Mouse (Mus musculus): ENCODE data around the gene Rex1bd.
"Not testable (repeated sequence)": the region's sequence is repeated elsewhere in the genome, so short reads cannot be mapped to it uniquely, and the experiment has no call there.

Gene Rex1bd

GRCm38 (mm10) chr8:70529741-70530161 lies 23.2 kb upstream of the Rex1bd start:
- in situ Hi-C loops (cut with MboI; ENCODE audit: low sequenced_read_pairs) = no loop called here

GRCm38 (mm10) chr8:70529299-70529698 lies 22.7 kb upstream of the Rex1bd start:
- in situ Hi-C loops (cut with MboI; ENCODE audit: low sequenced_read_pairs) = no loop called here

DNA sequence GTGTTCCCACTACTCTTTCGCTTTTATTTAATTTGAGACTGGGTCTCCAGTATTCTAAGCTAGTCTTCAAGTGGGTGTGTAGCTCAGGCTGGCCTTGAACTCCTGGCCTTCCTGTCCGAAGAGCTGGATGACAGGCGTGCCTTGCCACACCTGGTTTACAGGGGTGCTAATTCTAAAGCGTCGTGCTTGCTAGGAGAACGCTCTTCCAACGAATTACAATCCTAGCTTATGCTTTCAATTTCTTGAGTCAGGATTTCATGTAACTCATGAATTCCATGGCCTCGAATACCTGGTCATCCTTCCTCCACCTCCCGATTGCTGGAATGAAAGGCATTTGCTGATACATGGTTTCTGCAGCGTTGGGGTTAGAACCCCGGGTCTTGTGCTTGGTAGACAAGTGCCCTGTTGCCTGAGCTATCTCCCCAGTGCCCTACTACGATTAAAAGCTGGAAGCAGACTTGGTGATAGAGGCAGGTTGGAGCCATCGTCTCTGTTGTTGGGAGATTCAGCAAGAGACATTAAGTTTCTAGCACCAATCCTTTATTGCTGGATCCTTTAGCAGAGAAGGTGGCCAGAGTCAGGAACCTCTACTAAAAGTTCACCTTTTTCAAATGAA lies 21.7 kb upstream of the Rex1bd start:
- in situ Hi-C loops (cut with MboI; ENCODE audit: low sequenced_read_pairs) = no loop called here

- in situ Hi-C loops (cut with MboI; ENCODE audit: low sequenced_read_pairs) = no loop called here
Measured at GRCm38 (mm10) chr8:70527512-70528181, 21.1 kb upstream of the Rex1bd start, which contains the start of the genes Fkbp8 and Kxd1. Gene Fkbp8, plus strand, starts transcription at chr8:70527724. Gene Kxd1, minus strand, starts transcription at chr8:70527956.

DNA sequence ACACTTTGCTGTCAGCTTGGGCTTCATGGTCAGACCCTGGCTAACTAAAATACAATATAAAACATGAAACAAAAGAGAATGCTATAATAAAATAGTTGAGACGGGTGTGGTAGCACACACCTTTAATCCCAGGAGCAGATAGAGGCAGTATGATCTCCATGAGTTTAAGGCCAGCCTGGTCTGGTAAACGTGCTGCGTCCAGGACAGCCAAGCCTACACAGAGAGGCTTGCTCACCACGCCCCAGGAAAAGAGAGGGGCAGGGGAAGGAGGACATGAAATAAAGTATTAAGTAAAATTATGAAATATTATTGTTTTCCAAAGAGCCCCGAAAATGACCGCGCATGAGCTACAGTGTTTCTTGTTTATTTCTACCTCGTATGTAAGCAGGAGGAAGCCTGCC lies 20.6 kb upstream of the Rex1bd start:
- in situ Hi-C loops (cut with MboI; ENCODE audit: low sequenced_read_pairs) = no loop called here

DNA sequence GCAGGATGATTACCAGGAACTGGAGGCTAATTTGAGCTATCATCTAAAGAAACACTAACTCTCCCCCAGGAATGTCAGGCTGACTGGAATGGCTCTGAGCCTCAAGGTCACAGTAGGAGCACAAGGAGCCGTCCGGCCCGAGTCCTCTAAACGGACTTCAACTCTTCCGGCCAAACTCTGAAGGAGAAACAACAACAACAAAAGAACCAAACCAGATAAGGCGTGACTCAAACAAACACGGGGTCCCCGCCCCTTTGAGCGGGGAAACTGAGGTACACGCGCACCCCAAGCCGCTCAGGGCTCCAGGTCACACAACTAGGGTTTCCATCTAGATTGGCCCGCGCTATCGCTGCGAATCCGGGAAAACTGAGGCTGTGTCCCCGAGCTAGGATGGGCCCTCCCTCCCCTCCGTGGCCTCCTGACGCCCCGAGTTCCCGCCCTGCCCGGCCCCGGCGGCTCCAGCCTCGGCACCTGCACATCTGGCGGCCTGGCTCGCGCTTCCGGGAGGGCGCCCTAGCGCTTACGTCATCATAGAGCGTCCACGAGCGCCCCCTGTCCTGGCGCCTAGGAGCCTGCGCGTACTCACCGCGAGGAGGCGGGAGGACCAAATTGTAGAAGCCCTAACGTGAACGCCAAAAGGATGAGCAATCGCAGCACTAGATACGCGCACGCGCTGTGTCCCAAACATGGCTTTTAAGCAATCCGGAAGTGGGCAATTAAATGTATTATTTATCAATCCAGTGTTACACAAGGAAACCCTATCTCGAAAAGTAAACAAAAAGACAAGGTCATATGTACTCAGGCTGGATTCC lies 16.2 kb upstream of the Rex1bd start:
- in situ Hi-C loops (cut with MboI; ENCODE audit: low sequenced_read_pairs) = no loop called here

GRCm38 (mm10) chr8:70519606-70520005 lies 13.1 kb upstream of the Rex1bd start:
- in situ Hi-C loops (cut with MboI; ENCODE audit: low sequenced_read_pairs) = no loop called here

DNA sequence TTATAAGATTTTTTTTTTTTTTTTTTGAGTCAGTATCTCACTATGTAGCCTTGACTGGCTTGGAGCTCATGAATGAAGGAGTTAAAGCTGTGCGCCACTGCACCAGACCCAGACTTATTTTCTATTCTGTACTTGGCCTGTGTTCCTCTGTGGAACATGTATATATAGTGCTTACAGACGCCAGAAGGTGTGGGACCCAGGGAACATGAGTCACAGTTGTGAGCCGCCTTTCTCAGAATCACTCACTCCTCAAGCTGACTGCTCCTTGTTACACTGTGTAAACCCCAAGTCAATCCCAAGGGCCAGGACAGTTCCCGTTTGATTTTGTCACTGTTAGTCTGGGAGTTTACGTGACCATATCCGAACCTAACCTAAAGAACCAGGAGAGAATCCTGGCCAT lies 12.5 kb upstream of the Rex1bd start:
- in situ Hi-C loops (cut with MboI; ENCODE audit: low sequenced_read_pairs) = no loop called here

DNA sequence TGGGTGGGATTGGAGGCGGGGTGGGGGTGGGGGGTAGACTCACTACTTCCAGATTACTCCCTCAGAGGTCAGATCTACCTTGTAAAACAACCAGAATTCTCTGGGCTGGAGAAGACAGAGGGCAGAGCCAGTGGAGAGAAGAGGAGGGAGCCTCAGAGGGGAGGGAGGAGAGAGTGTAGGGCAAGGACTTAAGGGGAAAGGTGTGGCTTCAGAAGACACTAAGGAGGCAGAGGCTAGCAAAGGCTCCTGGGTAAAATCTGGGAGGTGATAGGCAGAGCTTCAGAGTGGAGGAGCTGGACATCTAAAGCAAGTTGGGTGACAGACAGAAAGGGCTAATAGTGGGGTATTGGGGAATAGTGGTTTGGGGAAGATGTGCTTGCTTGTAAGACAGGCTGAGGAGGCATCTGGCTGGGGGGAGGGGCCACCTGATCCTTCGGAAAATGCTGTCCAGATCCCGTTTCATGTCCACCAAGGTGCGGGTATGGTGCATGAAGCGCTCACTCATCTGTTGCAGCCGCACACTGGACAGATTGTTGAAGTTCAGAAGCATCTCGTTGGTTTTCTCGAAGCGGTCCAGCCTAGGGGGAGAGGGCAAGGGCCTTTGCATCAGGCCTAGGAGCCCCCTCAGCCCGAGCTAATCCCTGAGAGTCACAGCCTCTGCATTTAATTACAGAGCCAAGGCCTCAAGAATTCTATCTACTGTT lies 11.5 kb upstream of the Rex1bd start:
- in situ Hi-C loops (cut with MboI; ENCODE audit: low sequenced_read_pairs) = no loop called here

GRCm38 (mm10) chr8:70513441-70513840 lies 6.9 kb upstream of the Rex1bd start:
- in situ Hi-C loops (cut with MboI; ENCODE audit: low sequenced_read_pairs) = no loop called here

DNA sequence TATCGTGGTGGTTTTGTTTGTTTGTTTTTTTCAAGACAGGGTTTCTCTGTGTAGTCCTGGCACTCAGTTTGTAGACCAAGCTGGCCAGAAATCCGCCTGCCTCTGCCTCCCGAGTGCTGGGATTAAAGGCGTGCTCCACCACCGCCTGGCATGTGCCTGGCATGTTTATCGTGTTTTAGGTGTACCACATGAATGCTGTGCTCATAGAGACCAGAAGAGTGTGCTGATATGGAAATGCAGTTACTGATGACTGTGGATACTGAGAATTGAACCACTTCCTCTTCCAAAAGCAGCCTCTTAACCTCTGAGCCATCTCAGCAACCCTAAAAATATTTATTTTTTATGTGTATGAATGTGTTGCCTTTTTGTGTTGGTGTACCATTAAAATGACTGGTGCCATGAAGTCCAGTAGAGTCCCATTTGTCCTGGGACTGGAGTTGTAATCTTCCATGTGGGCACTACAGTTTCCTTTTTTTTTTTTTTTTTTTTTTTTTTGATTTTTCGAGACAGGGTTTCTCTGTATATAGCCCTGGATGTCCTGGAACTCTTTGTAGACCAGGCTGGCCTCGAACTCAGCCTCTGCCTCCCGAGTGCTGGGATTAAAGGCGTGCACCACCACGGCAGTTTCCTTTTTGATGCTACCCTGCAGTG lies 5.8 kb upstream of the Rex1bd start:
- in situ Hi-C loops (cut with MboI; ENCODE audit: low sequenced_read_pairs) = no loop called here

DNA sequence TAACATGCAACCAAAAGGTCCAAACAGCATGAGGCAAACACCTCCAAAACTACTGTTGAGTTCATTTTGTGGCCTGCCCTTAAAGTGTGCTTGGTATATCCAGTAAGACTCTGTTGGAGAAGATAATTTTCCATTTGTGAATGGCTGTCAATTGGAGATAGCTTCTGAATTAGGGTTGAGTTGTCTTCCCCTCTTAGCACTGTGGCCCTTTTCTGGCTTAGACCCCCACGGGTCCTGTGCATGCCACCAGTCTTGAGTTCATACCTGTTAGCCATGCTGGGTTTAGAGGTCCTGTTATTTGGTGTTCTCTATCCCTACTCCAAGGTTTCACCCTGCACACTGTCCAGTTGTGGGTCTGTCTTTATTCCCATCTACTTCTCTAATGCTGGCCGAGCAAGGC lies 5.2 kb upstream of the Rex1bd start:
- in situ Hi-C loops (cut with MboI; ENCODE audit: low sequenced_read_pairs) = no loop called here

DNA sequence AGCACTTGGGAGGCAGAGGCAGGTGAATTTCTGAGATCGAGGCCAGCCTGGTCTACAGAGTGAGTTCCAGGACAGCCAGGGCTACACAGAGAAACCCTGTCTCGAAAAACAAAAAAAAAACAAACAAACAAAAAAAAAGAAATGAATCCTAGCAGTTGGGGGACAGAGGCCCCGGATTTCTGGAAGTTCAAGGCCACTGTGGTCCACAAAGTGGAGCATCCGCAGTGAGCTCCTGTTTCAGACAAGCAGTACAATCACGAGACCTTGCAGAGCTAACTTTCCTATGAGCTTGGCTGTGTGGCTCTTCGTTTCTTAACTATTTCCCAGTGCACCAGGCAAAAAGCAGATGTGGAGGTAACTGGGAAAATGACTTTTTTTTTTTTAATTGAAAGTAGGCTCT lies 4.6 kb upstream of the Rex1bd start:
- in situ Hi-C loops (cut with MboI; ENCODE audit: low sequenced_read_pairs) = not testable (repeated sequence)

DNA sequence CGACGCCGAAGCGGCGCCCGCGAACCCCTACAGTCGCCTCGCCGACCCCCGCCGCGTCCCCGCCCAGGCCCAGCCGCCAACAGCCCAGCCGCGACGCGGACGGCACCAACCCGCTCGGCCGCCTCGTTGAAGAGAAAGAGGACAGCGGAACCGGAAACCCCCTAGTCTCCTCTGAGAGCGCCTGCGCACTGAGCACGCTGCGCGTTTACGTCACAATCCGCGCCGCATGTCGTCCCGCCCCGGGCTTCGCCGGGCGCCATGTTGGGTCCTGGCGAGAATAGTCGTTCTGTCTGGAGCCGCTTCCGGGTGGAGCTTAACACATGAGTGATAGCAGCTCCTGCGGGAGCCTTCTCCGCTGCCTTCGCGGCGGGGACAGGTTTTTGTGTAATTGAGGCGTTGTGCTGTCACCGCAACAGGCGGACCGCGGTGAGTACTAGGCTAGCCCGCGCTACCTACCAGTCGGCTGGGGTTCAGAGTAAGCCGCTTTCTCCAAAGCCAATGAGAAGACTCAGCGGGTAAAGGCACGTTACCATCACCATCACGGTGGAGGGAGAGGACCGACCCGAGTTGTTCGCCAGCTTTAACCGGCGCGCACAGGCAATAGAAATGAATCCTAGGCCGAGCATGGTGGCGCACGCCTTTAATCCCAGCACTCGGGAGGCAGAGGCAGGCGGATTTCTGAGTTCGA lies 3.8 kb upstream of the Rex1bd start, which contains the start of gene Uba52:
TSS of gene Uba52 (minus strand) at position 574 of the 688 bp plus-strand sequence.
- in situ Hi-C loops (cut with MboI; ENCODE audit: low sequenced_read_pairs) = no loop called here

- in situ Hi-C loops (cut with MboI; ENCODE audit: low sequenced_read_pairs) = loop anchor here (10.0 kb wide), 1 partner anchor 95 kb away; no protein-coding TSS in a partner anchor
Measured at GRCm38 (mm10) chr8:70509281-70509952, 2.9 kb upstream of the Rex1bd start.

DNA sequence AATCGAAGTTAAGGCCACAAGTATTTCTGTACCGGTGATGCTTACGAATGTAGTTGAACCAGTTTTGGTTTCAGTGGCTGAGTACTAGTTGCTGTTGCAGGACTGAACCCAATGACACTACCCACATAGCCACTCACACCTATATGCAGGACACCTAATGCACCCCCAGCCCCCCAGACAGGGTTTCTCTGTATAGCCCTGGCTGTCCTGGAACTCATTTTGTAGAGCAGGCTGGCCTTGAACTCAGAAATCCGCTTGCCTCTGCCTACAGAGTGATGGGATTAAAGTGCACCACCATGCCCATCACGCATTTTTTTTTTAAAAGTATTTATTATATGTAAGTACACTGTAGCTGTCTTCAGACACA lies 458 bp upstream of the Rex1bd start:
- in situ Hi-C loops (cut with MboI; ENCODE audit: low sequenced_read_pairs) = loop anchor here (10.0 kb wide), 1 partner anchor 92 kb away; no protein-coding TSS in a partner anchor

GRCm38 (mm10) chr8:70505698-70506327 lies 739 bp downstream of the Rex1bd start:
- in situ Hi-C loops (cut with MboI; ENCODE audit: low sequenced_read_pairs) = loop anchor here (10.0 kb wide), 1 partner anchor 91 kb away; no protein-coding TSS in a partner anchor

DNA sequence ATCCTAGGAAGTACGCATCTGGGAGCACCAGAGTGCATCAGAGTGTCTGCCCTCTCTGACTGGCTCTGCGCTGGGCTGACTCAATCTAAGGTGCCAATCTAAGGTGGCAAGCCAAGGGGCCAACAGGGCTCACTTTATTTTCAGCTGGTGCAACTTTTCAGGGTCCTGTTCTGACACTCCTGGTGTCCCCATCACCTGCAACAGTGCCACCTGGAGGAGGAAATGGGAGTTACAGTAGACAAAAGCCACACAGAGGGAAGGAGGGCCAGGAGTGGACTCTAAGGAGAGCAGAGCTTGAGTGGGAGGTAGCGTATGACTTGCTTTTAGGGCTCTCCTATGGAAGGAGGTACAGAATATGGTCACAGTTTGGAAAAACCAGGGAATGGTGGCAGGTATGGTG lies 1.7 kb downstream of the Rex1bd start:
- in situ Hi-C loops (cut with MboI; ENCODE audit: low sequenced_read_pairs) = loop anchor here (10.0 kb wide), 1 partner anchor 90 kb away; no protein-coding TSS in a partner anchor

DNA sequence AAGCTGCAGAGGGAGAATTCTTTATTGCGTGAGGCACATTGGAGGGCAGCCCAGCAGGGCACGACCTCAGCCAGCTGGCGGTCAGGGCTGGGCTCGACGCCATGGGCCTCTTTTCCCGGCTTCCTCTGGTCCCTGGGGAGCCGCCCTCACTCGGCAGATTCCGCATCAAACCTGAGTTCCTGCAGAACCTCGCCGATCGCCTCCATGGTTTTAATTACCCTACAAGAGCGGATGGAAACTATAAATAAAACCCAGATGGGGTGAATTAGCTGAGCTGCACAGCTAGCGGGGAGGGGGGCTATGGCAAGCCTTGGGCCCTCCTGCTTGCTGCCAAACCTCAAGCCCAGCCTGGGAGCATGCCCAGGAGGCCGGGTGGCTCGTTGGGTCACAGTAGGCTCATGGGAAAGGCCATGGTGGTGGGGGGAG lies 2.2 kb downstream of the Rex1bd start:
- in situ Hi-C loops (cut with MboI; ENCODE audit: low sequenced_read_pairs) = loop anchor here (10.0 kb wide), 1 partner anchor 90 kb away; no protein-coding TSS in a partner anchor

All from CH12F3 (cell line).